Mouse (Mus musculus): ENCODE results near the gene Apobec4. TPM values are rescaled to one million over a fixed set of nuclear protein-coding genes. Genes with fewer than 3 reads are reported as not detected.

The Apobec4 gene
- not detected in 2 replicates for polyA plus RNA-seq (2014; fragmentation: Nextera tagmentation; extraction: Ambion mirVana)

- H3K27me3 ChIP-seq (replicated peaks; ENCODE audit: control insufficient read depth, insufficient read depth, low read length) = no peaks in the 10 kb centered on the region
- H3K36me3 ChIP-seq (ENCODE audit: control insufficient read depth, insufficient read depth, low read length) = no peaks in the 10 kb centered on the region
- no peak within 1 kb of the TSS for H3K9ac ChIP-seq (ENCODE audit: low read depth, low read length)
- no peak within 1 kb of the TSS for H3K27ac ChIP-seq (ENCODE audit: low read depth, low read length)
- 80% methylated on average over 13 of the region's 13 CpGs for WGBS
- no peaks in the 10 kb centered on the region for H3K9me3 ChIP-seq (ENCODE audit: control insufficient read depth, low read length)
- ATAC-seq (replicated peaks; ENCODE audit: low FRiP score) (no peak), DNase-seq (ENCODE audit: low spot score) (no peak)
- H3K4me1 ChIP-seq (replicated peaks; ENCODE audit: control insufficient read depth, insufficient read depth, low read length) = no peaks in the 10 kb centered on the region
- H3K4me3 ChIP-seq (ENCODE audit: low read depth, low read length) = no peak within 1 kb of the TSS
- no peak within 1 kb of the TSS for H3K4me2 ChIP-seq
These were observed at the start of gene Apobec4 for GRCm38 (mm10) chr1:152750312-152750965. Apobec4 (plus strand) TSS chr1:152750551.

GRCm38 (mm10) chr1:152701066-152701465 is 49.3 kb upstream of the Apobec4 start:
- 81% methylated on average over 5 of the region's 5 CpGs for WGBS
- H3K36me3 ChIP-seq (ENCODE audit: control insufficient read depth, insufficient read depth, low read length) = no peaks in the 10 kb centered on the region

GRCm38 (mm10) chr1:152702920-152703319 is 47.4 kb upstream of the Apobec4 start:
- 47% methylated on average over 6 of the region's 6 CpGs for WGBS

More at GRCm38 (mm10) chr1:152701066-152701465, 49.3 kb upstream of the Apobec4 start:
- Histone ChIP-seq H3K4me3 (ENCODE audit: low read depth, low read length) (no peak overlapping the region), H3K27me3 (replicated peaks; ENCODE audit: control insufficient read depth, insufficient read depth, low read length) (no peaks in the 10 kb centered on the region), H3K27ac (ENCODE audit: low read depth, low read length) (no peak overlapping the region), H3K9me3 (ENCODE audit: control insufficient read depth, low read length) (no peaks in the 10 kb centered on the region), H3K9ac (ENCODE audit: low read depth, low read length) (no peak overlapping the region), H3K4me2 (no peak overlapping the region), H3K4me1 (replicated peaks; ENCODE audit: control insufficient read depth, insufficient read depth, low read length) (no peaks in the 10 kb centered on the region; the same call in 1 of the 2 replicates)
- no peak for DNase-seq (ENCODE audit: low spot score)
- ATAC-seq (replicated peaks; ENCODE audit: low FRiP score) = no peak

GRCm38 (mm10) chr1:152703941-152704340 is 46.4 kb upstream of the Apobec4 start:
- WGBS = 55% methylated on average over 6 of the region's 6 CpGs
- H3K27ac ChIP-seq (ENCODE audit: low read depth, low read length) = no peak overlapping the region
- no peak overlapping the region for H3K4me2 ChIP-seq
- no peaks in the 10 kb centered on the region for H3K27me3 ChIP-seq (replicated peaks; ENCODE audit: control insufficient read depth, insufficient read depth, low read length)
- no peak for DNase-seq (ENCODE audit: low spot score)
- H3K9ac ChIP-seq (ENCODE audit: low read depth, low read length) = no peak overlapping the region
- ATAC-seq (replicated peaks; ENCODE audit: low FRiP score) = no peak
- no peaks in the 10 kb centered on the region for H3K36me3 ChIP-seq (ENCODE audit: control insufficient read depth, insufficient read depth, low read length)
- H3K9me3 ChIP-seq (ENCODE audit: control insufficient read depth, low read length) = no peaks in the 10 kb centered on the region
- no peaks in the 10 kb centered on the region; the same call in 1 of the 2 replicates for H3K4me1 ChIP-seq (replicated peaks; ENCODE audit: control insufficient read depth, insufficient read depth, low read length)
- no peak overlapping the region for H3K4me3 ChIP-seq (ENCODE audit: low read depth, low read length)

More at GRCm38 (mm10) chr1:152702920-152703319, 47.4 kb upstream of the Apobec4 start:
- no peak overlapping the region for H3K4me3 ChIP-seq (ENCODE audit: low read depth, low read length)
- H3K27me3 ChIP-seq (replicated peaks; ENCODE audit: control insufficient read depth, insufficient read depth, low read length) = no peaks in the 10 kb centered on the region
- DNase-seq (ENCODE audit: low spot score) (no peak), ATAC-seq (replicated peaks; ENCODE audit: low FRiP score) (no peak)
- H3K27ac ChIP-seq (ENCODE audit: low read depth, low read length) = no peak overlapping the region
- H3K36me3 ChIP-seq (ENCODE audit: control insufficient read depth, insufficient read depth, low read length) = no peaks in the 10 kb centered on the region
- H3K4me2 ChIP-seq = no peak overlapping the region
- H3K9me3 ChIP-seq (ENCODE audit: control insufficient read depth, low read length) = no peaks in the 10 kb centered on the region
- H3K4me1 ChIP-seq (replicated peaks; ENCODE audit: control insufficient read depth, insufficient read depth, low read length) = no peaks in the 10 kb centered on the region; the same call in 1 of the 2 replicates
- no peak overlapping the region for H3K9ac ChIP-seq (ENCODE audit: low read depth, low read length)

- Histone ChIP-seq H3K9me3 (ENCODE audit: control insufficient read depth, low read length) (no peaks in the 10 kb centered on the region), H3K9ac (ENCODE audit: low read depth, low read length) (no peak overlapping the region), H3K27ac (ENCODE audit: low read depth, low read length) (no peak overlapping the region), H3K4me3 (ENCODE audit: low read depth, low read length) (no peak overlapping the region), H3K4me1 (replicated peaks; ENCODE audit: control insufficient read depth, insufficient read depth, low read length) (no peaks in the 10 kb centered on the region; the same call in 1 of the 2 replicates), H3K36me3 (ENCODE audit: control insufficient read depth, insufficient read depth, low read length) (no peaks in the 10 kb centered on the region), H3K4me2 (no peak overlapping the region), H3K27me3 (replicated peaks; ENCODE audit: control insufficient read depth, insufficient read depth, low read length) (no peaks in the 10 kb centered on the region)
- ATAC-seq (replicated peaks; ENCODE audit: low FRiP score) = no peak
- DNase-seq (ENCODE audit: low spot score) = no peak
- WGBS = 83% methylated on average over 2 of the region's 2 CpGs
These were observed 42.8 kb upstream of the Apobec4 start for GRCm38 (mm10) chr1:152707560-152707959.

- H3K36me3 ChIP-seq (ENCODE audit: control insufficient read depth, insufficient read depth, low read length) = no peaks in the 10 kb centered on the region
- H3K4me3 ChIP-seq (ENCODE audit: low read depth, low read length) = no peak overlapping the region
- H3K9me3 ChIP-seq (ENCODE audit: control insufficient read depth, low read length) = no peaks in the 10 kb centered on the region
- DNase-seq (ENCODE audit: low spot score) (no peak), ATAC-seq (replicated peaks; ENCODE audit: low FRiP score) (no peak)
- no peak overlapping the region for H3K9ac ChIP-seq (ENCODE audit: low read depth, low read length)
- H3K27ac ChIP-seq (ENCODE audit: low read depth, low read length) = no peak overlapping the region
- H3K27me3 ChIP-seq (replicated peaks; ENCODE audit: control insufficient read depth, insufficient read depth, low read length) = no peaks in the 10 kb centered on the region
- H3K4me1 ChIP-seq (replicated peaks; ENCODE audit: control insufficient read depth, insufficient read depth, low read length) = no peaks in the 10 kb centered on the region
- no peak overlapping the region for H3K4me2 ChIP-seq
- 81% methylated on average over 4 of the region's 4 CpGs for WGBS
These were observed 39.3 kb upstream of the Apobec4 start for GRCm38 (mm10) chr1:152711037-152711436.

- ATAC-seq (replicated peaks; ENCODE audit: low FRiP score) = no peak
- 86% methylated on average over 4 of the region's 4 CpGs for WGBS
These were observed 36.4 kb upstream of the Apobec4 start for GRCm38 (mm10) chr1:152713924-152714323.

GRCm38 (mm10) chr1:152714405-152714804 is 35.9 kb upstream of the Apobec4 start:
- DNase-seq (ENCODE audit: low spot score) (no peak), ATAC-seq (replicated peaks; ENCODE audit: low FRiP score) (no peak)
- 90% methylated on average over 3 of the region's 3 CpGs for WGBS
- Histone ChIP-seq H3K4me3 (ENCODE audit: low read depth, low read length) (no peak overlapping the region), H3K27me3 (replicated peaks; ENCODE audit: control insufficient read depth, insufficient read depth, low read length) (no peaks in the 10 kb centered on the region), H3K36me3 (ENCODE audit: control insufficient read depth, insufficient read depth, low read length) (no peaks in the 10 kb centered on the region), H3K27ac (ENCODE audit: low read depth, low read length) (no peak overlapping the region), H3K9ac (ENCODE audit: low read depth, low read length) (no peak overlapping the region), H3K9me3 (ENCODE audit: control insufficient read depth, low read length) (no peaks in the 10 kb centered on the region), H3K4me1 (replicated peaks; ENCODE audit: control insufficient read depth, insufficient read depth, low read length) (no peaks in the 10 kb centered on the region), H3K4me2 (no peak overlapping the region)

More at GRCm38 (mm10) chr1:152713924-152714323, 36.4 kb upstream of the Apobec4 start:
- Histone ChIP-seq H3K4me2 (no peak overlapping the region), H3K27me3 (replicated peaks; ENCODE audit: control insufficient read depth, insufficient read depth, low read length) (no peaks in the 10 kb centered on the region), H3K9me3 (ENCODE audit: control insufficient read depth, low read length) (no peaks in the 10 kb centered on the region), H3K36me3 (ENCODE audit: control insufficient read depth, insufficient read depth, low read length) (no peaks in the 10 kb centered on the region), H3K4me1 (replicated peaks; ENCODE audit: control insufficient read depth, insufficient read depth, low read length) (no peaks in the 10 kb centered on the region), H3K27ac (ENCODE audit: low read depth, low read length) (no peak overlapping the region), H3K9ac (ENCODE audit: low read depth, low read length) (no peak overlapping the region), H3K4me3 (ENCODE audit: low read depth, low read length) (no peak overlapping the region)
- DNase-seq (ENCODE audit: low spot score) = no peak

GRCm38 (mm10) chr1:152717329-152717728 is 33.0 kb upstream of the Apobec4 start:
- Histone ChIP-seq H3K4me2 (no peak overlapping the region), H3K4me1 (replicated peaks; ENCODE audit: control insufficient read depth, insufficient read depth, low read length) (no peaks in the 10 kb centered on the region; the same call in 1 of the 2 replicates), H3K36me3 (ENCODE audit: control insufficient read depth, insufficient read depth, low read length) (no peaks in the 10 kb centered on the region), H3K27me3 (replicated peaks; ENCODE audit: control insufficient read depth, insufficient read depth, low read length) (no peaks in the 10 kb centered on the region), H3K27ac (ENCODE audit: low read depth, low read length) (no peak overlapping the region), H3K9me3 (ENCODE audit: control insufficient read depth, low read length) (no peaks in the 10 kb centered on the region), H3K4me3 (ENCODE audit: low read depth, low read length) (no peak overlapping the region), H3K9ac (ENCODE audit: low read depth, low read length) (no peak overlapping the region)
- no peak for DNase-seq (ENCODE audit: low spot score)
- 79% methylated on average over 1 of the region's 1 CpGs for WGBS
- no peak for ATAC-seq (replicated peaks; ENCODE audit: low FRiP score)
